Mouse (Mus musculus) liver, embryonic 14.5 days (tissue): ENCODE results near the gene Gucd1. TPM values are rescaled to one million over a fixed set of nuclear protein-coding genes. Genes with fewer than 3 reads are reported as not detected.

ENCODE experiments used
- ATAC-seq: fragments of 200-750 bp; cut with Nextera tagmentation; 2 replicates; pipeline ENCODE4 v1.8.0; 2017; ENCODE audit warnings: moderate number of reproducible peaks, mild to moderate bottlenecking, moderate library complexity; ENCODE audit not compliant: insufficient read depth
- DNase-seq, 3 experiments: peaks; one replicate each; pipeline ENCODE4 v3.0.0-alpha.2; 2012 to 2013; ENCODE audit warnings: low read depth in 3 of 3, low spot score in 3 of 3
- H3K27ac ChIP-seq: fragments of 300-500 bp; sonication (generic); 2 replicates; pipeline ENCODE4 v1.5.1; 2014; ENCODE audit warnings: moderate library complexity, mild to moderate bottlenecking, control low read depth, inconsistent platforms
- H3K27me3 ChIP-seq: fragments of 300-500 bp; sonication (generic); 2 replicates; pipeline ENCODE4 v1.6.1; 2014; ENCODE audit warnings: mild to moderate bottlenecking, low read length, moderate library complexity; ENCODE audit not compliant: control insufficient read depth, insufficient read depth
- H3K36me3 ChIP-seq: fragments of 300-500 bp; sonication (generic); replicated peaks from 2 replicates; pipeline ENCODE4 v1.6.1; 2014; ENCODE audit warnings: low read depth; ENCODE audit not compliant: control insufficient read depth, insufficient read depth
- H3K4me1 ChIP-seq, 2 experiments: fragments of 200-500 bp in 1 of 2; fragments of 300-500 bp in 1 of 2; sonication (generic) in 1 of 2; replicated peaks; 2 replicates each; pipeline ENCODE4 v1.6.1; 2012 to 2014; ENCODE audit warnings: antibody characterized with exemption in 1 of 2, inconsistent platforms in 1 of 2, low read length in 1 of 2; ENCODE audit not compliant: control insufficient read depth in 2 of 2, insufficient read depth in 2 of 2
- H3K4me2 ChIP-seq: fragments of 300-500 bp; sonication (generic); 2 replicates; pipeline ENCODE4 v1.6.1; 2014; ENCODE audit warnings: low read depth, mild to moderate bottlenecking, control low read depth, moderate library complexity
- H3K4me3 ChIP-seq, 2 experiments: fragments of 200-500 bp in 1 of 2; fragments of 300-500 bp in 1 of 2; sonication (generic) in 1 of 2; 2 replicates each; pipeline ENCODE4 v1.5.1; 2012 to 2014; ENCODE audit warnings: low read depth in 2 of 2, low read length in 2 of 2, mild to moderate bottlenecking in 2 of 2, control low read depth in 1 of 2, inconsistent platforms in 1 of 2, moderate library complexity in 1 of 2; ENCODE audit not compliant: insufficient read depth in 1 of 2
- H3K9ac ChIP-seq: fragments of 300-500 bp; sonication (generic); replicated peaks from 2 replicates; pipeline ENCODE4 v1.6.1; 2014; ENCODE audit warnings: mild to moderate bottlenecking, control low read depth, moderate library complexity
- H3K9me3 ChIP-seq: fragments of 300-500 bp; sonication (generic); 2 replicates; pipeline ENCODE4 v1.6.1; 2016; ENCODE audit warnings: low read length, mixed read lengths; ENCODE audit not compliant: control insufficient read depth
- CTCF ChIP-seq: IDR thresholded peaks from 2 replicates; pipeline ENCODE4 v1.5.1; 2016; ENCODE audit warnings: antibody characterized with exemption, low read depth, control low read depth
- EP300 ChIP-seq: IDR thresholded peaks from 2 replicates; pipeline ENCODE4 v1.6.1; 2016; ENCODE audit warnings: antibody characterized with exemption, low read depth
- WGBS: fragments of 180-500 bp; shearing (Covaris S2); extraction: QIAGEN DNeasy Blood & Tissue Kit; methylation state at CpG from one replicate; pipeline ENCODE4 v1.1.7; 2014; ENCODE audit not compliant: insufficient replicate concordance; 5-methylcytosine and 5-hydroxymethylcytosine counted together
- polyA plus RNA-seq, 2 experiments: library from polyadenylated mRNA; depleted of rRNA in 1 of 2; stranded (reverse) in 1 of 2; unstranded in 1 of 2; fragments of >200 nt; fragmentation: Nextera tagmentation in 1 of 2; extraction: Ambion mirVana in 1 of 2; gene quantifications; 2 replicates each; pipeline versions ENCODE4 v1.2.1 to v1.2.3; 2012 to 2014

The Gucd1 gene
- polyA plus RNA-seq, 2 experiments = 37.3 to 58.5 TPM

DNA sequence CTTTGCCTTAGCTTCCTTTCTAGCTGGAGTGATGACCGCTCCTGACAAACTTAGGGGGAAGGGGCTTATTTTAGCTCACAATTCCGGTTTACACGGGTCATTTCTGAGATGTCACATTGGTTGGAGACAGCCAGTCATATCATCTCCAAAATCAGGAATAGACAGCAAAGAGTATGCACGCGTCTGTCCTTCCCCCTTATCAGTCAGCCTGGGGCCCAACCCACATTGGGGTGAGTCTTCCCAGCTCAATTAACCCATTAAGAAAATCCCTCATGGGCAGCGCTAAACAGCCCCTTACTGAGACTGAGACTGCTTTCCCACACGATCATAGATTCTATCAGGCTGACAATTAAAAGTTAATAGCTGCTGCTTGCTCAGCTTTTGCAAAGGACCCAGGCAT lies 3.4 kb downstream of the Gucd1 start:
- no peak for ATAC-seq
- Histone ChIP-seq H3K27ac (peak overlapping the region; percentile 97), H3K36me3 (peaks cover 48% of the 10 kb centered on the region), H3K9me3 (no peaks in the 10 kb centered on the region), H3K9ac (peak overlapping the region; percentile 100), H3K4me2 (peak overlapping the region; percentile 87), H3K4me1 (peaks cover 24 to 37% of the 10 kb centered on the region in 2 experiments), H3K4me3 (peak overlapping the region; percentile 68 to 100), H3K27me3 (no peaks in the 10 kb centered on the region)
- DNase-seq = peak; percentile 53 to 64 (median 64)
- 13% methylated on average over 7 of the region's 7 CpGs for WGBS
- TF ChIP-seq CTCF (no peak), EP300 (no peak)

DNA sequence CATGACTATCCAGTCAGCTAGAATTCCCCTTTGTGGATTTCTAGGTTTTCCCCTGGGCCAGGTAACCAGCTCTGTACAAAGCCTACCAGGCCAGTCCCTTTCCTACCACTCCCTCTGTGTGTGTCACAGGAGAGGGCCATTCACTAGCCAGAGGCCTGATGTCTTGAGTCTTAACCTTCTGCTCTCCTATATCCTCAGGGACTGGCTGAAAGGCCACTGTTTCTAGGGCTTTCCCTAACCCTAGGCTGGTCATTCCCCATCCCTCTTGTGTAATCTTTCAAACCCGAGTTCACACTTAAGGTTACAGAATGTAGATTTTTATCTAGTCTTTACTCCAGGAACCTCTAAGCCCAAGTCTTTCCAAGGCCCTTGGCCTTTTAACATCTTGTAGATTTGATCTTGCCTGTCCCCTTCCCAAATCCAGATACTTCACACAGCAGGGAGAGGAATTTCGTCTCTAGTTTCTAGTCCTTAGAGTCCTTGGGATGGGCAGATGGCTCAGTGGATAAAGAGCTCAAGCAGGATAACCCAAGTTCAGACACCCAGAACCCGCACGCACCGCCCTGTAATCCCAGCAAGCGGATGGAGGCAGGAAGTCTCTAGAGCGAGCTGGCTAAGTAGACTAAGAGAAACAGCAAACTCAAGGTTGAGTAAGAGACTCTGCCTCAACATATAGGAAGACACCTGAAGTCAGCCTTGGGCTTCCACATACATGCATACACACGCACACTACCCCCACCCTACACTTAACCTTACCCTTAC lies 4.3 kb downstream of the Gucd1 start:
- TF ChIP-seq EP300 (no peak), CTCF (no peak)
- H3K4me3 ChIP-seq = peak overlapping the region; percentile 48 to 100
- peak overlapping the region; percentile 97 for H3K27ac ChIP-seq
- ATAC-seq (no peak), DNase-seq (no peak)
- peaks cover 21 to 30% of the 10 kb centered on the region in 2 experiments for H3K4me1 ChIP-seq
- peaks cover 54% of the 10 kb centered on the region for H3K36me3 ChIP-seq
- WGBS = 61% methylated on average over 8 of the region's 8 CpGs
- no peaks in the 10 kb centered on the region for H3K27me3 ChIP-seq
- H3K9ac ChIP-seq = peak overlapping the region; percentile 100
- H3K4me2 ChIP-seq = peak overlapping the region; percentile 87
- H3K9me3 ChIP-seq = no peaks in the 10 kb centered on the region

DNA sequence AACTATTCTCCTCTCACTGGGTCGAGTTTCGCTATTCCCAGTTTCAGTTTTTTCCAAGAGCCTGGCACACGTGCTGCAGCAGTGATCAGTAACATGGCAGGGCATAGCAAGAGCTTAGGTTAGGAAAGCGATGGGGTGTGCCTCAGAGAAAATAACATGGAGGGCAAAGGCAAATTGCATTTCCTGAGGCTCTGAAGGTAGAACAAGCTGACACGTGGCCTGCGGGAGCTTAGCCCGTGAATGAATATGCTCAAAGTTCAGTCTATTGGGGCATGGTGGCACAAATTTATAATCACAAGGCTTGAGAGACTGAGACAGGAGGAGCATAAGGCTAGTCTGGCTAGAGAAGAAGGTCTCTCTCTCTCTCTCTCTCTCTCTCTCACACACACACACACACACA lies 5.0 kb downstream of the Gucd1 start:
- H3K9me3 ChIP-seq = no peaks in the 10 kb centered on the region
- 82% methylated on average over 7 of the region's 7 CpGs for WGBS
- H3K4me3 ChIP-seq = no peak overlapping the region
- peaks cover 61% of the 10 kb centered on the region for H3K36me3 ChIP-seq
- H3K27ac ChIP-seq = no peak overlapping the region
- DNase-seq = no peak
- no peak overlapping the region for H3K9ac ChIP-seq
- peaks cover 19 to 29% of the 10 kb centered on the region in 2 experiments for H3K4me1 ChIP-seq
- no peaks in the 10 kb centered on the region for H3K27me3 ChIP-seq
- TF ChIP-seq CTCF = no peak
- TF ChIP-seq EP300 = no peak
- H3K4me2 ChIP-seq = no peak overlapping the region
- no peak for ATAC-seq

DNA sequence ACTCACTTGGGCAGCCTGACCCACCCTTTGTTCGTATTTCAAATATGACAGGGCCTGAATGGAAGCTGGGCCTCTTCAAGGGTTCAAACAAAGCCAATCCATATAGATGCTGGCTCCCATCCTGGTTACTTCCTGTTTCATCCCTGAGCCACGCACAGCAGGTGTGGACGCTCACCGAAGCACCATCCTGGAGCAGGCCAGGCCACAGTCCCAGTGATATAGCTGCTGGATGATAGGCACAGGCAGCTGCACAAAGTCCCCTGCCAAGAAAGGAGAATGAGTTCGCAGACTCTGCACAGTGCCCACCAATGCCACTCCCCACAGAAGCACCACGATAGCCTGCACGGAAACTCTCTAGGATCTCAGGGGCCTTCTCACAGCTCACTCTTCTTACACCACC lies 5.9 kb downstream of the Gucd1 start:
- TF ChIP-seq CTCF (no peak), EP300 (no peak)
- no peaks in the 10 kb centered on the region for H3K27me3 ChIP-seq
- H3K4me1 ChIP-seq = peaks cover 19 to 29% of the 10 kb centered on the region in 2 experiments
- H3K36me3 ChIP-seq = peaks cover 69% of the 10 kb centered on the region
- H3K9me3 ChIP-seq = no peaks in the 10 kb centered on the region
- H3K4me3 ChIP-seq = no peak overlapping the region
- no peak overlapping the region for H3K9ac ChIP-seq
- WGBS = 90% methylated on average over 7 of the region's 7 CpGs
- ATAC-seq = no peak
- no peak overlapping the region for H3K4me2 ChIP-seq
- H3K27ac ChIP-seq = no peak overlapping the region
- no peak for DNase-seq

DNA sequence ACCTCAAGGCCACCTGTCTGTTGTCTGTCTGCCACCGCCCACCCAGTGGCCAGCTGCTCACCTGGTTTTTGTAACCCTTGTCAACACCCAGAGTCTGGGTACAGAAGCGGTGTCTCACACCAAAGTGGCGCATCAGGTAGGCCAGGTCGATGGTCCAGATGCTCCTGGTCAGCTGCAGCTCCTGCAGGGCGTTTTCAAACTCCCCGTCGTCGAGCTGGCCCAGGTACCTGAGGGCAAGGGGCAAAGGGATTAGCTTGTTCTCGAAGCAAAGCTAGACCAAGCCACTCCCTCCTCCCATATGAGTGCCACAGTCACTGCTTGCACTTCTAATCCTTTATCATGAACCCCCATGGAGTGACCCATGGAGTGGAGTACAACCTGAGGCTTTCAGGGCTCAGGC lies 6.7 kb downstream of the Gucd1 start:
- H3K4me3 ChIP-seq = no peak overlapping the region
- no peaks in the 10 kb centered on the region for H3K9me3 ChIP-seq
- no peaks in the 10 kb centered on the region for H3K27me3 ChIP-seq
- ATAC-seq (no peak), DNase-seq (no peak)
- peaks cover 19 to 29% of the 10 kb centered on the region in 2 experiments for H3K4me1 ChIP-seq
- no peak overlapping the region for H3K9ac ChIP-seq
- WGBS = 91% methylated on average over 9 of the region's 9 CpGs
- H3K4me2 ChIP-seq = no peak overlapping the region
- no peak overlapping the region for H3K27ac ChIP-seq
- TF ChIP-seq EP300 (no peak), CTCF (no peak)
- peaks cover 75% of the 10 kb centered on the region for H3K36me3 ChIP-seq
